Mouse (Mus musculus): ENCODE measurements around the gene Tex12.
A peak's percentile ranks its signal among the peaks of the same experiment; 100 is the strongest.

Tex12 gene

DNA sequence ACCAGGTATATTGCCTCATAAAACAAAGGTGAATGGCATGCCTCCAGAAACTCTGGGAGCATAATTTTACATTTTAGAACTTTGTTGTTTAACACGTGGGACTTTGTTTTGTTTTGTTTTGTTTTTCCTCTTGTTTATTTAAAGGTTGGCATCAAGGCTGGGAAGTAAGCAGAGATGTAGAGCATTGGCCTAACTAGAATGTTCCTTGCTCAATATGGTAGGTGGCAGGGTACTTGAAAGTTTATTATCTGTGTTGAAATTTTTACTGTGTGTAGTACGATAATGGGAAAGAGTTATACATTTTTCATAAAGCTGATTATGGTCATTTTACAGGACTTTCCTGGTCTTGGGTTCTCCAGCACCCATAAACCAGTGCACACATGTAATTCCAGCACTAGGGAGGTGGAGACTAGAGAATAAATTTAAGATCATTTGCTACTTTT lies 814 bp upstream of the Tex12 start:
- no peak for DNase-seq (ENCODE audit: extremely low read depth, low read depth)

DNA sequence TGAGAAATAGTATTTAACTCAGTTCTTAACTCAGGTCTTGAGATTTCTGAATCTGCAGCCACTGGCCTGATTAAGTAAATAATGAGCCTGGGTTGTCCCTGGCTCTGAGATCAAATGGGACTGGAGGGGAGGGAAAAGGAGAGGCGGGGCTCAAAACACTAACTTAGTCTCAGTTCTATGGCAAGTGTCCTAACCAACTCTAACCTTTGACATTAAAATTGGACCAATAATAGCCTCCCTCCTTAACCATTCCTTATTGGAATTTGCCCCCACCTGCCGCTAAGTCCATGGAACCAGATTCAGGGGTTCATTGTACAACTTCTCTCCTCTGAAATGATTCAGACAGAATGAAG lies 6.1 kb downstream of the Tex12 start, which contains the start of gene Bco2:
TSS of gene Bco2 (minus strand) at position 88 of the 353 bp plus-strand sequence.
- no peak for DNase-seq (ENCODE audit: extremely low read depth, low read depth)

DNA sequence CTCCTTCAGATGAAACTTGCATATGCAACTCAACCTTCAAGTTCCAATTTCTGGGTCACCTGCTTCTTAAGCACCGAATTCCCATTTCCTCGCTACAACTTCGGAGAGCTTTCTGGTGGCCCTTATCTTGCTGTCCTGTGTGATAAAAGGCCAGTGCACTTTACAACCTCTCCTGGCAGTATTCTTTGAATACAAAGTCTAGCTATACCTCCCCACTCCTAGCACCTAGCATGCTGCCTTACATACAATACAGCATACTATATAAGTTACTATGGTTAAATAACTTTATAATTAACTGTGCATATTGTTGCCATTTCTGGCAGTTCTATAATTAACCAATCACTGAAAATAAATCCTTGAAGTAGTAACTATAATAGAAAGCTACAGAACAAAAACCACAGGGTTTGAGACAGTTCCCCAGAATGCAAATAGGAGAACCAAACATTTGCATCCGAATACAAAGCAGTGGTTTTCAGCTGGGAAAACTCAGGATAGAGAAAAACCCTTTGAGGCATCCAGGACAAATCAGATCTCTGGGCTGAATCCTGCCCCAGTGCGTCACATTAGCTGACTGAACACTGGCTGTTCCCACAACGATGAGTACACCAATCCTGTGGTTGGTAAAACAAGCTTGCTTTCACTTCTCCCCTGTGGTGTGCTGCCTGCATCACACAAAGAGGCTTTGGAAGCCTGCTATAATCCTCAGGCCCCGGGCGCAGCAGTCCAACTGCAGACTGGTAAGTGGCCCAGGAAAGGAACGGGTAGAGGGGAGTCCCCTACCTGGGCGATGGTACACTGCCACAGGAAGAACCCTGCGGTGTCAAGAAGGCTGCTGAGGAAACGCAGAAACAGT lies 6.7 kb downstream of the Tex12 start, which contains the start of gene Il18:
TSS of gene Il18 (plus strand) at position 587 of the 853 bp plus-strand sequence.
- DNase-seq (ENCODE audit: extremely low read depth, low read depth), result no peak

DNA sequence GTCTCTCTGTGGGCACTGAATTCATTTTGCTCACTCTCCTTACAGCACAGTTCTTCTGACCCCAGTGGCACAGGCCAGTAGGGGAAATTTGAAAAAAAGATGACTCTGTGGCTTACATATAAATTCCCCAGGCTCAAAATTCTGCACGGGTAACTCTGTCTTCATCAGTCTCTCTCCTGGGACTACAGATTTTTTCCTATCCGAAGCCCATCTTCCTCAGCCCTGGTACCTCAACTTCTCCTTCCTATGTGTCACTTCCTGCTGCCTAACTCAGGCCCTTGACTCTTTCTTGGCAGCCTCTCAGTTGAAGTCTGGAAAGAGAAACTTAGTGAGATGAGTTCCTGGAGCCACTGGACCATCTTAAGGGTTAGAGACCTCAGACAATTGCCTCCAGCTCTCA lies 7.6 kb downstream of the Tex12 start:
- no peak for DNase-seq (ENCODE audit: extremely low read depth, low read depth)

DNA sequence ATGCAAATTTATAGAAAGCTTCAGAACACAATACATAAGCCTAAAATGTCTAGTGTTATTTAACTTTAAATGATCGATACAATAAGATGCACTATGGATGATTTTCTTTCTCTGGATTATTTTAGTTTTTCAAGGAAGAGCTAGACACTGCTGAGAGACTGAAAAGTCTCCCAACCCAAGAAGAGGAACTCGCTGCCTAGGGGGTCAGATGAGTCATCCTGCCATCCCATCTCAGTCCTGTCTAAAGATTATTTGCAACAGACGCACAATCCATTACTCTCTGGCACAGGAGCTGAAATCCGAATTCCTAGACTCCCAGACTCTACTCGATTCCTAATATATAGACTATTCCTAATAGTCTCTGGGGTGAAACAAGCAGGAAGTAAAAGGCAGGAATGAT lies 8.9 kb downstream of the Tex12 start:
- DNase-seq (ENCODE audit: extremely low read depth, low read depth), result peak; percentile 44

DNA sequence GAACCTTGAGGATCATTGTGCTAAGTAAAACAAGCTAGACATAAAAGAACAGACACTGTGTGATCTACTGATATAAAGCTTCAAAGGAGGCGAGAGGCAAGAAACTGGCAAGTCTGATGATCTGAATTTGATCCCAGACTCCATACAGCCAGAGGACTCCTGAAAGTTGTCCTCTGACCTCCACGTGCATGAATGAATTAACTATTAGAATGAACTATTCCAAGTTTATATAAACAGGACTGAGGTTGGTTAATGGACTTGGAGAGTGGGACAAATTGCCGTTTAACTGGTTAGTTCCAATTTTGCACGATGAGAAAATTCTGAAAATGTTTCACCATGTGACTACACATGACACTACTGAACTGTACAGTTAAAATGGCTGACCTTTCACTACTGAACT lies 12.2 kb downstream of the Tex12 start:
- DNase-seq (ENCODE audit: extremely low read depth, low read depth), result no peak

DNA sequence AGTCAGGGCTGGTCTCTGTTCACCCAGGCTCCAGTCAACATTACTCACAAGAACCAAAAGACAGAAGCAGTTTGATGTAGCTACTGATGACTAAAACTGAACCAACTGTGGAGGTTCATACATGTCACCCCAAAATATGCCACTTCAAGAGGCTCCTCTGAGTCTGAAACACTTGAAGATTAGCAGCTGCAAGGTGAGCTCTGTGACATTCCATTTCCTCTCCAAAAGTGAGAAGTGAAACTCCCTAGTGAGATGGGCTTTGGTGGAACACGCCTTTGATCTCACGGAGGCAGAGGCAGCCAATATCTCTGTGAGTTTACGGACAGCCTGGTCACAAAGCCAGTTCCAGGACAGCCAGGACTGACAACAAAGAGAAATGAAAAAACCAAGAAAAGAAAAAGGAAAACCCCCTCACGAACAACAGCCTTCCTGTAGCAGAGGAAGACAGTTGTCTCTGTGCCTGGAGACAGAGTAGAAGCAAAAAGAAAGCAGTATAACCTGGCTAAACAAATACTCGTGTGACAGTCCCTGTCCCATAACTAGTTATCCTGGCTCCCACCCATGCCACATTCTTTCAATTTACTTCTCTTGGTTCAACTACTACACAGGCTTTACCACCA lies 13.2 kb downstream of the Tex12 start:
- DNase-seq (ENCODE audit: extremely low read depth, low read depth), result no peak

DNA sequence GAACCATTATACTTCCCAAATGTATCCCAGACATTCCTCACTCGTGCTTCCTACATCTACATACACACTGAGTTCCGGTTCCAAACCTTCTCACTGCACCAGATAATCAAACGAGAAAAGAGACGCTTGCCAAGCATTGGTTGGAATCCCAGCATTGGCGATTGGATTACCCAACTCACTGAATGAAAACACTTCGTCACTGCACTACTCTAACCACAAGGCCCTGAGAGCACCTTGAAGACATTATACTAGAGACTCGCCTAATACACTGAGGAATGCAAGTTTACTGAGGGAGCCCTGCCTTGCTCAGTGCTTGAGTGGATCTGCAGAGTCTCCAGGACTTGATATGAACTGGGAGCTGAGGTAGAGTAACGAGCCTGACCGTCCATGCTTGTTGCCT lies 18.7 kb downstream of the Tex12 start:
- no peak for DNase-seq (ENCODE audit: extremely low read depth, low read depth)

DNA sequence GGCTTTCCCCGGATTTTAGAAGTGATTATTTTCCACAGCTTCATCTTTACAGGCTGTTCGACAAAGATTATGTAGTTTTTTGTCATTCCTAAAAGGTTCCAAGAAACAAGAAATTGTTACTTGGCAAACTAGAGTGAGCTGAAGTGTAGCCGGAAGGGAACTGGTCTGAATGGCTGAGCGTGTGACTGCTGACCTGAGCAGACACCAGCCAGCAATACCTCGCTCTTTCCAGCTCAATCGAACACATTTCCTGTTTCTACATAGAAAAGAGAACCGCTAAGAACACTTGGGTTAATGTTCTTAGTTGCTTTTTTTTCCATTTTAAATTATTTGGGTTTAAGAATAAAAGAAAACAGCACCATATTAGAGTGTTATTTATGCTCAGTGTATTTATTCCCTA lies 21.0 kb downstream of the Tex12 start:
- DNase-seq (ENCODE audit: extremely low read depth, low read depth), result no peak

DNA sequence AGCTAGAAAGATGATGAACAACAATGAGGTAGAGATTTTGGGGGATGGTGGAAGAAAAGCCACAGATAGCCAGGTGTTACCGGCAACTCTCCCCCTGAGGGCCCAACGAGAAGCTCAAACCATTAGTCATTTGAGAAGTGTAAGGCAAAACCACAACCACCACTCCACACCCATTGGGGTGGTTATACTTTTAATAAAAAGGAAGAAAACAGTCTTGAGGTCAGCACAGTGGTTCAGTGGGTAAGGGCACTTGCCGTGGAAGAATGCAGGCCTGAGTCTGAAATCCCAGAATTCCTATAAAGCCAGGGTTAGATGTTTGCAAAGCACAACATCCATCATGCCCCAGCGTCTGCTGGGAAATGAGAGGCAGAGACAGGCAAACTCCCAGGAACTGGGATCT lies 23.8 kb downstream of the Tex12 start:
- DNase-seq (ENCODE audit: extremely low read depth, low read depth), result no peak

DNA sequence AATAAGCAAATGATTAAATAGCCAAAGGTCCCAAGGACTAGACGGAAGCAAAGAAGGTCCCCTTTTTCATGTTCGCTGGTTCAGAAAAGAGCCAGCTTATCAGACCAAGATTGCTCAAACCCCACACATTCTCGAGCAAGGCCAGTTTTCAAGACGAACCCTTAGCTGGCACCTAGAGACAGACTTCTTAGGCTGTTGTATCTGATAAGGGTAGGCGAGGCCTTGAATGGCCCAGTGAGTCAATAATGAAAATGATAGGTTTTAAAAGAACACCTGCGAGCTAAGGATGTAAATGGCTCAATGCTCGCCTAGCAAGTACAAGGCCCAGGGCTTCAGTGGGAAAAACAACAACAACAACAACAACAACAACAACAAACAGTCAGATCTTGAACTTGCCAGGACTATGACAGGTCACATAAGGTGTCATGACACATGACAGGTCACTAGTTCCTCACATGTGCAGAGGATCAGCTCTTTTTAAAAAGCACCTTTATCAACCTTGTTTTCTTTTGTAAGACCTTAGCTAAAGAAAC lies 24.5 kb downstream of the Tex12 start:
- DNase-seq (ENCODE audit: extremely low read depth, low read depth), result no peak

DNA sequence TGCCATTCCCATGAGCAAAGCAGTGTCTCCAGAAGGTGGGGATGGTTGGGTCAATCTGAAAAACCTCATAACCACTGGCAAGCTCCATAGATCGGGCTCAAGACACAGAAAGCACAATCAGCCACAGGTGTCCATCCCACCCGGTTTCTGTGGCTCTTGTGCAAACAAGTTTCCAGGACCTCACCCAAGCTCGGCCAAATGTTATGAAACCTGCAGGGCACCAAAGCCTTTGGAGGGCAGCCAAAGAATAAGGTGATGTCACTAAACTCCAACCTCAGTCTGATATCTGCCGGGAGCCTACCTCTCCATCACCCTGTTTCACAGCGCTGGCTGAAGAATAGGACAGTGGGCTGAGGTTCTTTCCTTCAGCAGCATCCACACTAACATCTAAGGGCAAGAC lies 25.2 kb downstream of the Tex12 start:
- DNase-seq (ENCODE audit: extremely low read depth, low read depth), result no peak

DNA sequence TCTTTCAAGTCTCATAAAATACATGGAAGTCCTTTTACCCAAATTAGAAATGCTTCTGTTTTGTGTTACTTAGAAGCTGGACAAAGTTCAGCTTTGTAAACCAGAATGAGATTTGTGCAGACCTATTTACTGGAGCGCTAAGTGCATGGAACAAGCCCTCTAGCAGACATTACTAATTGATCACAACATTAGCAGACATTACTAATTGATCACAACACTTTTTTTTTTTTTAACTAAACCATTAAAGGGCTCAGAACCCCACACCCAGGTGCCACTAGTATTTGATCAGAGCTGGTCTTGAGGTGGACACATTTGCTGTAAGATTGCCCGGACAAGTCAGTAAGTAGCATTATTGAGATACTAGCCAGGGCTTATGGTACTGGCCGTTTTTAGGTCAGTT lies 27.3 kb downstream of the Tex12 start:
- DNase-seq (ENCODE audit: extremely low read depth, low read depth), result no peak

DNA sequence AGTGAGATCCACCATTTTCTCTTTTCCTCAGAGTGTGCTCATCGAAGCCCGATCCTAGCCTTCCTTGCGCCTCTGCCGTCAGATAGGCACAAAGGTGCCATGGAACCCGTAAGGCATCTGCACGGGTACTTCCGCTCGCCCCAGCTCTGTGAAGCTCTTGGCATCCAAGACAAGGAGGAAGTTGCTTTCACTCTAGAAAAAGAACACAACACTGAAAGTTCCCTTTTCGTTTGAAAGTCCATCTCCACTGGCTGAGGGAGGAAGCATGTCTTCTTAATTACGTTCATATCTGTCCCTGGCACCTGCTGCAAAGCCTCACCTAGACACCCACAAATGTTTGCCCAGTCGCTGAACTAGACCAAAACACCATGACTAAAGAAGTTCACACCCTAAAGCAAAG lies 27.8 kb downstream of the Tex12 start:
- DNase-seq (ENCODE audit: extremely low read depth, low read depth), result peak; percentile 95

DNA sequence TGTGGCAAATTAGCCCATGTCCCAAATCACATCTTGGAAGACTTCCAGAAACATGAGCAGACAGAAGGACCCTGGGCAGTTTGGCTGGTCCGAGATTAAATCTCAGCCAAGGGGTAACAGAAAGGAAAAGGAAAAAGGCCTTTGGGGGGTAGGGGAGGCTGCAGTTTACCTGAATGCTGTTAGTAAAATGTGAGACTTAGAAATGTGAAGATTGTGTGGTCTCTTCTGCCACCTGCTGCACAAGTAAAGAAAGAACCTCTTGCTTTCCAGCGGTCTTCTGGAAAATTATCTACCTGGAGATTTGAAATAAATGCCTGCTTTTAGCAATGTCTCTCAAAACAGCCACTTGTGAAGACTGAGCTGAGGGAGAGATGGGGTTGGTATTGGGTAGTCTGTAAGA lies 30.2 kb downstream of the Tex12 start:
- peak; percentile 32 for DNase-seq (ENCODE audit: extremely low read depth, low read depth)

DNA sequence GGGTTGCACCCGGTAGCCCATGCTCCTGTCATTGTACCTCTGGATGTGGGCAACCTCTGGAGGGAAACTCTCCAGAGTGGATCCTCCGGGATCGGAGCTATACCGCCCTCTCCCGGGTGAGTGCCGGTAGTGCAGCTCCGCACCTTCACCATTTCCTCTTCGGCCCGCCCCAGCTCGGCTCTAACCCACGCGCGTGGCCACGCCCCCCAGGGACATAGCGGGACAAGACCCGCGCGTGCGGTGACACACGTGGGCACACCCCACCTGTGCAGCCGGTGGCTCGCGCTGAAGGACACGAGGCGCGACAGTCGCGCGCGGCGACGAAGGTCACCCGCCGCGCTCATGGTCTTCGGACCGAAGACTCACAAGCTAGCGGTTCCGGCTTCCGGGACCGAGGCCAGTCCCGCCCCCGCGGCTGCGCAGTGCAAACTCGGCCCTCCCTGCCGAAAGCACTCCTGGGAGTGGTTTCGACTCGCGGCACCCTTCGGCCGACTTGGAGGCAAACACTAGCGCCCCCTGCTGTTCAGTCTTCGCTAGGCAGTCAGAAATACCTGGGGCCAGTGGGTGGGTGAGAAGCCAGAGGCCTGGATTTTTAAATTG lies 32.7 kb downstream of the Tex12 start, which contains the start of gene Pts:
TSS of gene Pts (minus strand) at position 432 of the 600 bp plus-strand sequence.
- DNase-seq (ENCODE audit: extremely low read depth, low read depth), result peak; percentile 87

DNA sequence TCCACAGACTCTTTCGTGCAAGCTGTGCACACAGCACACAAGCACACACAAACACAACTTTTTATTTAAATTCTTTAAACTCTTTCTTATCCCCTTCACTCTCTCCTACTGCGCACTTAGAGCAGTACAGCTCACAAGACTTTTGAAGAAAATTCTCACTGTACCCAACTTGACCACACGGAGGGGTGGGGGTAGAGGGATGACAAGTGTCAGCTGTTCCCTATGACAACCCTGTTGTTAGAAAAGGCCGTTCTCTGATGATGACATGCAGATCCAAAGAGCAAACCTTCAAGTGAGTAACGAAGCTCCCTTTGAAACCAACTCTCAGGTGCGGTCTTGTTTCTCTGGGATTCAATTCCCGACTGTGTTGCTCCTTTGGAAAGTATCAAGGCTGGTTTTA lies 33.3 kb downstream of the Tex12 start:
- no peak for DNase-seq (ENCODE audit: extremely low read depth, low read depth)

DNA sequence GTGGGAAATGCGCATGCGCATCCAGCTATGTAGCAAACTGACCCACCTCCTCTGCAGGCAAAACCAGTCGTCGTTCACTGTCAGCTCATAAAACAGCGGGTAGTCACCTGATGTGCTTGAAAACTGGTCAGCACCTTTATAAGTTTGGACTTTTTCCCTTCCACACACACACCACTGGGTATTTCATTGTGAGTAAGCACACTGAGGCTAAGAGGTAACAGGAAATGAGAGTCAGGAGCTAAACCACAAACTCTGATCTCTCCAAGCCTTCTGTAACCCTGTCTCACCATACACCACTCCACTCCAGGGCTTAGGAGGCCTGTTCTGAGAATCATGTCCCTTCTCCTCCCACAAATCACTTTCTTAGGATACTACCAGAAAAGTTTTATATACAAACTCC lies 35.5 kb downstream of the Tex12 start:
- no peak for DNase-seq (ENCODE audit: extremely low read depth, low read depth)

DNA sequence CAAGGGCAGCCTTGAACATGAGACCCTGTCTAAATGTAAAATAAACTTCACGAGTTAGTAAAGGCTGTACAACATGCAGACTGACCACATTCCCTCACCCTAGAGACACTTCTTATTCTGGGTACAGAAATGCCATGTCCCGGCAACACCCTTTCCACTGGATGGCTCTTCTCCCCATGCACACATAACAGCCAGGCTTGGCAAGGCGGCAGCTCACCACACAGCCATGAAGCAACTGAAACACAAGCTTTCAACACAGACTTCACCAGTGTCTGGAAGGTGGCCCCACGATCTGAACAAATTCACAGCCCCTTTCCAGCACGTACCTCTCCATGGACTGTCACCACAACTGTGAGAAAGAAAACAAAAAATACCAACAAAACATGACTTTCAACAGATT lies 36.2 kb downstream of the Tex12 start:
- no peak for DNase-seq (ENCODE audit: extremely low read depth, low read depth)

DNA sequence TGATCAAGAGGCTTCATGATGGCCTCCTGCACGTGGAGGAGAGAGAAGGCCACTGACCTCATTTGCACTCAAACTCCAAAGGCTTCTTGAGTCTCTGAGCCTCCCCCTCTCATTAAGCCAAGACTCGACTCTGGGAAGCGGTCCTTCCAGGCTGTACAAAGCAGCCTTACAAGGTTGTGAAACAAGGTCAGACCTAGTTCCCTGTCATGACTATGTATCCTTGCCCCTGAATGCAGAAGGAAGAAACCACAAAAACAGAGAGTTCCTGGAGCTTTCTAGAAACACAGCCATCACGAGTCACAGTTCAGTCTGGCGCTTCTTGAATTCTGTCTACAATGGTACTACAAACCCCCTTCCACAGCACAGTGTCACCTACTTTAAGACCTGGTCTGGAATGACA lies 38.6 kb downstream of the Tex12 start:
- no peak for DNase-seq (ENCODE audit: extremely low read depth, low read depth)

DNA sequence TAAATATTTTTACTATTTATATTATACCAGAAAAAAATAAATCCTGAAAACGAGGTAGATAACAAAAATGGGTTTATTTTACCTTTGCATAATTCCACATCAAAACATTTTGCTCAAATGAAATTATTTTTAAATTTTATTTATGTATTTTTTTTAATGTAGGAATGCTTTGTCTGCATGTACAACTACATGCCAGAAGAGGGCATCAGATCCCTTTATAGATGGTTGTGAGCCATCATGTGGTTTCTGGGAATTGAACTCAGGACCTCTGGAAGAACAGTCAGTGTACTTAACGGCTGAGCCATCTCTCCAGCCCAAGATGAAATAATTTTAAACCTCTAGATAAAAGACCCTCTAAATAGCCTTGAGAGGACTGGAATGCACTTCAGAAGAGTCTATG lies 39.6 kb downstream of the Tex12 start:
- no peak for DNase-seq (ENCODE audit: extremely low read depth, low read depth)

DNA sequence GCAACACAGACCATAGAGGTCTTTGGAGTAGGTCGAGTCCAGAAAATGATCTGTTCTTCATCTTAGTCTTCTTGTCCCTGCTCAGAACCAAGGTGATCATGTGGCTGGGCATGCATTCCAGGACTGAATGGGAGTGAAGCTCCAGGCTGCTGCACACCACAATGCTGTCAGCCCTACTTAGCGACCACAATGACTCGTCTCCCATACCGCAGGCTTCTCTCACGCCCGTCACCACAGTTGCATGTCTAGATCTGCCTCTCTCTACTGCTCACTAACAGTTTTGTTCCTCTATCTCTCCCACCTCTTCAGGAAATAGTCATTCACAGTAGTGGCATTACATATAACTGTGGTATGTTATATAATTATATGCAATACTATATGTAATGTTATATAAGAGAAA lies 40.4 kb downstream of the Tex12 start:
- DNase-seq (ENCODE audit: extremely low read depth, low read depth), result no peak
